ENCODE assay signal across 12 mouse cellular contexts in the genomic region with DNA sequence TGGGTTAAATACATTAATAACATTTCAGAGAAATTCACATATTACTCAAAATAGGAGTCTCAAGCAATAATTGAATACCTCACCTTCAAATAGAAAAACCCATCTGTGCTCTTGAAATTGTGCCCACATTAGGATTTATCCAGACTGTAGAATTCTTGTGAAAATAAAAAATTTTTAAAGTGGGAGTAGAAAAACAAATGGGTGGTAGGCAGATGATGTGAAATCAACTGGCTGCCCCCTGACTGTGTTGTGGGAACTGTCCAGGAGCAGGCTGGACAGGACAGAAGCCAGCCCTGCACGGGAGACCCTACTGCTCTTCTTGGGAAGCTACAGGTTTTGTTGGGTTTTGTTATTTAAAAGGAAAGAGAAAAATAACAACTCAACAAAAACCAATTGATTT.
"Had no signal": no experiment of that assay in that cellular context is flagged by ENCODE, and none has a peak within 500 bp of the region (broad histone marks: within the 10 kb centered on the region; RNA-seq: fewer than 3 reads in every experiment).

No protein-coding gene starts in this region.

- H3K36me3 ChIP-seq: liver, embryonic 15.5 days; midbrain, embryonic 12.5 days had no signal

- H3K9me3 ChIP-seq: intestine, embryonic 15.5 days; liver, embryonic 15.5 days; megakaryocyte, embryonic 14.5 days; midbrain, embryonic 12.5 days had no signal

- H3K9ac ChIP-seq: intestine, embryonic 15.5 days; liver, embryonic 15.5 days; midbrain, embryonic 12.5 days had no signal

- H3K4me3 ChIP-seq: intestine, embryonic 15.5 days; liver, embryonic 15.5 days; megakaryocyte, embryonic 14.5 days; midbrain, embryonic 12.5 days had no signal

- H3K27ac ChIP-seq: intestine, embryonic 15.5 days; liver, embryonic 15.5 days; macrophage; midbrain, embryonic 12.5 days had no signal

- DNase-seq: layer of hippocampus, adult 9-11 months; lung, adult 2 months; lung, postnatal 10 days; right cerebral cortex, postnatal 14 days; thymus, postnatal 36 days had no signal

- H3K4me2 ChIP-seq: intestine, embryonic 15.5 days; liver, embryonic 11.5 days; liver, embryonic 15.5 days; midbrain, embryonic 12.5 days had no signal

- H3K27me3 ChIP-seq: intestine, embryonic 15.5 days; liver, embryonic 15.5 days; midbrain, embryonic 12.5 days had no signal

- ATAC-seq: intestine, embryonic 15.5 days; midbrain, embryonic 16.5 days had no signal

- H3K4me1 ChIP-seq: megakaryocyte, embryonic 14.5 days had no signal
